Mouse (Mus musculus): Measurements from ENCODE around the gene Pnp. TPM values are rescaled to one million over a fixed set of nuclear protein-coding genes. Genes with fewer than 3 reads are reported as not detected.
"Not testable (repeated sequence)": the region's sequence is repeated elsewhere in the genome, so short reads cannot be mapped to it uniquely, and the experiment has no call there.

The Pnp gene
- polyA plus RNA-seq, 1 experiment from 2014 or later = 24.6 TPM

- H3K9ac ChIP-seq (replicated peaks; ENCODE audit: low read length); H3K9me3 ChIP-seq (ENCODE audit: control insufficient read depth, low read length); H3K4me3 ChIP-seq (replicated peaks; ENCODE audit: low read depth, low read length); DNase-seq; H3K27ac ChIP-seq (replicated peaks; ENCODE audit: low read depth, low read length); H3K4me2 ChIP-seq (ENCODE audit: low read length); H3K36me3 ChIP-seq (ENCODE audit: control insufficient read depth, insufficient read depth, low read length); ATAC-seq (ENCODE audit: low FRiP score, low TSS enrichment); H3K4me1 ChIP-seq (ENCODE audit: control insufficient read depth, insufficient read depth, low read length); H3K27me3 ChIP-seq (ENCODE audit: control insufficient read depth, insufficient read depth, low read length): not testable (repeated sequence)
- 92% methylated on average over 2 of the region's 2 CpGs for WGBS
Measured at GRCm38 (mm10) chr14:50897992-50898391, 32.9 kb upstream of the Pnp start.

DNA sequence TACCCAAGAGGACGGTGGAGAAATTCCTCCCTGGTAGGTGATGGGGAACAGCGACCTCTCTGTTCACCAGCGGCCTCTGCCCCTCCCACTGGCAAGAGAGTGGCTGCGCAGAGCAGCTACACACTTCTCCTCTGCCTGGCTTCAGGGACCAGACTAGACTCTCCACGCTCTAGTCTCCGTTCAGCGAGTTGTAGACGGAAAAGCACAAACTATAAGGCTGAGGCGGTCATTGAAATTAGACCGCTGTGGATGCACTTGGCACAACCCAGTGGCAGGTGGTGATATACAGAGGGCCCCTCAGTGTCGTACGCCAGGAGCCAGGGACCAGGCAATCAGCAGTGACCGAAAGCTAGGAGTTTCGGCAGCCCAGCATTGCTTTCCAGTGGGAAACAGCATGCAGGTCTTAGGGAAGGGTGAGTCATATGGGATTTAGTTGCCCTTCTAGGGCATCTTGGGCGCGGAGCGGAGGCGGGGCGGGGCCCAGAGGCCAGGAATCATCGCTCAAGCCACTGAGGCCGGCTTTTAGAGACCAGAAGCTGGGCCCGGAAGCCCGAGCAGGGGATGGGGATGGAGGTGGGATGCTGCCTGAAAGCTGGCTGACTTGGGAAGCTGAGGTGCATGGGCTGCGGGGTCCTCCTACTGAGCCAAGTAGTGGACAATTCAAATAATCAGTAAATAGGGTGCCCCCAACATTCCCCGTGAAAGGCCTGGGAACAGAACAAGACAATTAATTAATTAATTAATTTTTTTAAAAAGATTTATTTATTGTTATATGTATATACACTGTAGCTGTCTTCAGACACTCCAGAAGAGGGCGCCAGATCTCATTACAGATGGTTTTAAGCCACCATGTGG is 26.7 kb upstream of the Pnp start:
- Histone ChIP-seq H3K27ac (replicated peaks; ENCODE audit: low read depth, low read length) (peak overlapping the region; percentile 32; the same call in 1 of the 2 replicates), H3K36me3 (ENCODE audit: control insufficient read depth, insufficient read depth, low read length) (no peaks in the 10 kb centered on the region), H3K4me3 (replicated peaks; ENCODE audit: low read depth, low read length) (peak overlapping the region; percentile 39), H3K4me1 (ENCODE audit: control insufficient read depth, insufficient read depth, low read length) (no peaks in the 10 kb centered on the region; the same call in 1 of the 2 replicates), H3K9ac (replicated peaks; ENCODE audit: low read length) (peak overlapping the region; percentile 54), H3K4me2 (ENCODE audit: low read length) (peak overlapping the region; percentile 64), H3K9me3 (ENCODE audit: control insufficient read depth, low read length) (no peaks in the 10 kb centered on the region), H3K27me3 (ENCODE audit: control insufficient read depth, insufficient read depth, low read length) (no peaks in the 10 kb centered on the region)
- DNase-seq = peak; percentile 74
- WGBS = 3% methylated on average over 26 of the region's 26 CpGs
- peak; percentile 66 for ATAC-seq (ENCODE audit: low FRiP score, low TSS enrichment)

GRCm38 (mm10) chr14:50904828-50905129 is 26.1 kb upstream of the Pnp start:
- H3K4me2 ChIP-seq (ENCODE audit: low read length) = no peak overlapping the region
- ATAC-seq (ENCODE audit: low FRiP score, low TSS enrichment) (no peak), DNase-seq (no peak)
- no peaks in the 10 kb centered on the region; the same call in 1 of the 2 replicates for H3K4me1 ChIP-seq (ENCODE audit: control insufficient read depth, insufficient read depth, low read length)
- H3K36me3 ChIP-seq (ENCODE audit: control insufficient read depth, insufficient read depth, low read length) = no peaks in the 10 kb centered on the region
- no peak overlapping the region for H3K4me3 ChIP-seq (replicated peaks; ENCODE audit: low read depth, low read length)
- H3K9me3 ChIP-seq (ENCODE audit: control insufficient read depth, low read length) = no peaks in the 10 kb centered on the region
- no peak overlapping the region for H3K9ac ChIP-seq (replicated peaks; ENCODE audit: low read length)
- no peaks in the 10 kb centered on the region for H3K27me3 ChIP-seq (ENCODE audit: control insufficient read depth, insufficient read depth, low read length)
- WGBS = 85% methylated on average over 4 of the region's 4 CpGs
- no peak overlapping the region for H3K27ac ChIP-seq (replicated peaks; ENCODE audit: low read depth, low read length)

DNA sequence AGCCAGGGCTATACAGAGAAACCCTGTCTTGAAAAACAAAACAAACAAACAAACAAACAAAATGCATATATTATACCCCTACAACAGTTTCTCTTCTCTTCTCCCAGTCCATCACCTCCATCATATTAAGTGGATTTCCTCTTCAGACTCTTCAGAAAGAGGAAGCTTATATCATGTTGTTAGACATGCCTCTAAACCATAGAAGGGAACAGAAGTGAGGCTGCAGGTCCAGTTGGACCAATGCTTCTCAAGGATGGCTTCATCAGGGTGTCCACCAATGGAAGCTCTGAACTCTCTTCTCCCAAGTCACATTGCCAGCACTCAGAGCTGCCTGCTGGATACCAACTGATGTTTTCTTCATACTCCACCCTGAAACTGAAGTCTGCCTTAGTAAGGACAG is 25.6 kb upstream of the Pnp start:
- H3K27me3 ChIP-seq (ENCODE audit: control insufficient read depth, insufficient read depth, low read length); H3K36me3 ChIP-seq (ENCODE audit: control insufficient read depth, insufficient read depth, low read length); H3K9me3 ChIP-seq (ENCODE audit: control insufficient read depth, low read length); H3K4me2 ChIP-seq (ENCODE audit: low read length); H3K4me3 ChIP-seq (replicated peaks; ENCODE audit: low read depth, low read length); ATAC-seq (ENCODE audit: low FRiP score, low TSS enrichment); H3K9ac ChIP-seq (replicated peaks; ENCODE audit: low read length); H3K27ac ChIP-seq (replicated peaks; ENCODE audit: low read depth, low read length); DNase-seq; H3K4me1 ChIP-seq (ENCODE audit: control insufficient read depth, insufficient read depth, low read length): not testable (repeated sequence)

DNA sequence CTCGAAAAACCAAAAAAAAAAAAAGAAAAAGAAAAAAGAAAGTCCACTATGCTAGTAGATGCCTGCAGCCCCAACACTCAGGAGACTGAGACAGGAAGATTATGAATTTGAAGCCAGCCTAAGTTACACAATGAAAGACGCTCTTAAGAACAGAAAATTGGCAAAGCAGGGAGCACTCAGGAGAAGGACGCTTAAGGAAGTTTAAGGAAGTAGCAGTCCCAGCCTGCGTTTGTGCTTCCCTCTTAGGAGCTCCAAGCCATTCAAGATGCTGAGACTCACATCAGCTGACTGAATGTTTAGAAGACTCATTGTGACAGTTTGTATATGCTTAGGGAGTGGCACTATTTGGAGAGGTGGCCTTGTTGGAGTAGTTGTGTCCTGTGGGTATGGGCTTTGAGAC is 22.8 kb upstream of the Pnp start:
- H3K27me3 ChIP-seq (ENCODE audit: control insufficient read depth, insufficient read depth, low read length) = no peaks in the 10 kb centered on the region
- peaks cover 18% of the 10 kb centered on the region for H3K36me3 ChIP-seq (ENCODE audit: control insufficient read depth, insufficient read depth, low read length)
- H3K9me3 ChIP-seq (ENCODE audit: control insufficient read depth, low read length) = no peaks in the 10 kb centered on the region
- no peak overlapping the region for H3K9ac ChIP-seq (replicated peaks; ENCODE audit: low read length)
- WGBS = 91% methylated on average over 4 of the region's 4 CpGs
- no peak for ATAC-seq (ENCODE audit: low FRiP score, low TSS enrichment)
- no peak overlapping the region for H3K27ac ChIP-seq (replicated peaks; ENCODE audit: low read depth, low read length)
- no peak overlapping the region for H3K4me3 ChIP-seq (replicated peaks; ENCODE audit: low read depth, low read length)
- H3K4me2 ChIP-seq (ENCODE audit: low read length) = no peak overlapping the region
- no peak for DNase-seq
- no peaks in the 10 kb centered on the region; the same call in 1 of the 2 replicates for H3K4me1 ChIP-seq (ENCODE audit: control insufficient read depth, insufficient read depth, low read length)

DNA sequence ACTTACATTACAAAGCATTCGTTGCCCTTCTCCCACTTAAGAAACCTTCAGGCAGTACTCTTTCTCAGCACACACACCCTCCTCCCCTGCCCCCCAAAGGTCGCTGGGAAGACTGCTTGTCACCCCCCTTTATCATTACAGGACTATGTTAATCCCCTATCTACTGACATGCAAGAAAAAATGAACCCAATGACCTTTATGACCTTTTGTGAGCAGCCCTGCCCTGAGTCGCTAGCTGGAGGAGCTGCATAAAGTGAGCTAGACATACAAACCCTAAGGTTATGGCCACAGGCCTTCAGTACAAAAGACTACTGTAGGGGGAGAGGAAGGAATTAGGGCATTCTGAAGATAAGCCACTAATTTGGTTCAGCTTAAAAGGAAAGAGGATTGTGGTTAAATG is 19.5 kb upstream of the Pnp start:
- DNase-seq (no peak), ATAC-seq (ENCODE audit: low FRiP score, low TSS enrichment) (no peak)
- H3K9ac ChIP-seq (replicated peaks; ENCODE audit: low read length) = no peak overlapping the region
- no peaks in the 10 kb centered on the region for H3K9me3 ChIP-seq (ENCODE audit: control insufficient read depth, low read length)
- no peaks in the 10 kb centered on the region for H3K4me1 ChIP-seq (ENCODE audit: control insufficient read depth, insufficient read depth, low read length)
- no peak overlapping the region for H3K27ac ChIP-seq (replicated peaks; ENCODE audit: low read depth, low read length)
- no peaks in the 10 kb centered on the region for H3K27me3 ChIP-seq (ENCODE audit: control insufficient read depth, insufficient read depth, low read length)
- no peak overlapping the region for H3K4me2 ChIP-seq (ENCODE audit: low read length)
- WGBS = 69% methylated on average over 3 of the region's 3 CpGs
- peaks cover 48% of the 10 kb centered on the region for H3K36me3 ChIP-seq (ENCODE audit: control insufficient read depth, insufficient read depth, low read length)
- no peak overlapping the region for H3K4me3 ChIP-seq (replicated peaks; ENCODE audit: low read depth, low read length)

GRCm38 (mm10) chr14:50923437-50923836 is 7.4 kb upstream of the Pnp start:
- Histone ChIP-seq H3K4me3 (replicated peaks; ENCODE audit: low read depth, low read length) (peak overlapping the region; percentile 87), H3K36me3 (ENCODE audit: control insufficient read depth, insufficient read depth, low read length) (peaks cover 40% of the 10 kb centered on the region), H3K4me1 (ENCODE audit: control insufficient read depth, insufficient read depth, low read length) (peaks cover 14% of the 10 kb centered on the region), H3K4me2 (ENCODE audit: low read length) (peak overlapping the region; percentile 62)
- H3K9me3 ChIP-seq (ENCODE audit: control insufficient read depth, low read length); ATAC-seq (ENCODE audit: low FRiP score, low TSS enrichment); H3K27ac ChIP-seq (replicated peaks; ENCODE audit: low read depth, low read length); H3K9ac ChIP-seq (replicated peaks; ENCODE audit: low read length); H3K27me3 ChIP-seq (ENCODE audit: control insufficient read depth, insufficient read depth, low read length); DNase-seq: not testable (repeated sequence)
- 82% methylated on average over 1 of the region's 1 CpGs for WGBS

GRCm38 (mm10) chr14:50924281-50925064 is 6.4 kb upstream of the Pnp start, which contains the start of the genes Osgep and Apex1:
Gene Osgep, minus strand, starts transcription at chr14:50924893.
Gene Apex1, plus strand, starts transcription at chr14:50924968.
- WGBS = under 1% methylated on average over 57 of the region's 57 CpGs
- Histone ChIP-seq H3K4me3 (replicated peaks; ENCODE audit: low read depth, low read length) (peak within 1 kb of the TSS; percentile 87), H3K4me1 (ENCODE audit: control insufficient read depth, insufficient read depth, low read length) (peaks cover 16% of the 10 kb centered on the region), H3K9ac (replicated peaks; ENCODE audit: low read length) (peak within 1 kb of the TSS; percentile 89), H3K4me2 (ENCODE audit: low read length) (peak within 1 kb of the TSS; percentile 84), H3K36me3 (ENCODE audit: control insufficient read depth, insufficient read depth, low read length) (peaks cover 40% of the 10 kb centered on the region), H3K27me3 (ENCODE audit: control insufficient read depth, insufficient read depth, low read length) (no peaks in the 10 kb centered on the region), H3K27ac (replicated peaks; ENCODE audit: low read depth, low read length) (peak within 1 kb of the TSS; percentile 90), H3K9me3 (ENCODE audit: control insufficient read depth, low read length) (no peaks in the 10 kb centered on the region)
- ATAC-seq (ENCODE audit: low FRiP score, low TSS enrichment) = peak; percentile 96
- peak; percentile 99 for DNase-seq
